Mouse (Mus musculus): ENCODE results near the gene Gm37240.
"Not testable (repeated sequence)": the region's sequence is repeated elsewhere in the genome, so short reads cannot be mapped to it uniquely, and the experiment has no call there.

Gene Gm37240

GRCm38 (mm10) chr3:84883817-84884483 is 1003.4 kb downstream of the Gm37240 start:
- DNase-seq (ENCODE audit: low spot score), result peak; percentile 62

- no peak for DNase-seq (ENCODE audit: low spot score)
These were observed 1011.1 kb downstream of the Gm37240 start for GRCm38 (mm10) chr3:84876211-84876610.

GRCm38 (mm10) chr3:84875306-84875705 is 1012.0 kb downstream of the Gm37240 start:
- DNase-seq (ENCODE audit: low spot score), result no peak

GRCm38 (mm10) chr3:84870126-84870525 is 1017.2 kb downstream of the Gm37240 start:
- DNase-seq (ENCODE audit: low spot score), result no peak

- no peak for DNase-seq (ENCODE audit: low spot score)
These were observed 1019.3 kb downstream of the Gm37240 start for GRCm38 (mm10) chr3:84867991-84868390.

- peak; percentile 12 for DNase-seq (ENCODE audit: low spot score)
These were observed 1019.8 kb downstream of the Gm37240 start for GRCm38 (mm10) chr3:84867434-84867975.

GRCm38 (mm10) chr3:84866866-84867265 is 1020.5 kb downstream of the Gm37240 start:
- DNase-seq (ENCODE audit: low spot score), result peak; percentile 76

GRCm38 (mm10) chr3:84865684-84866083 is 1021.6 kb downstream of the Gm37240 start:
- DNase-seq (ENCODE audit: low spot score), result no peak

- not testable (repeated sequence) for DNase-seq (ENCODE audit: low spot score)
These were observed 1025.5 kb downstream of the Gm37240 start for GRCm38 (mm10) chr3:84861817-84862216.

GRCm38 (mm10) chr3:84860669-84861068 is 1026.6 kb downstream of the Gm37240 start:
- peak; percentile 61 for DNase-seq (ENCODE audit: low spot score)

GRCm38 (mm10) chr3:84854440-84854839 is 1032.9 kb downstream of the Gm37240 start:
- no peak for DNase-seq (ENCODE audit: low spot score)

- DNase-seq (ENCODE audit: low spot score), result peak; percentile 59
These were observed 1034.4 kb downstream of the Gm37240 start for GRCm38 (mm10) chr3:84852877-84853276.

GRCm38 (mm10) chr3:84851801-84852200 is 1035.5 kb downstream of the Gm37240 start:
- no peak for DNase-seq (ENCODE audit: low spot score)

GRCm38 (mm10) chr3:84850418-84850817 is 1036.9 kb downstream of the Gm37240 start:
- DNase-seq (ENCODE audit: low spot score), result peak; percentile 16

GRCm38 (mm10) chr3:84848798-84849197 is 1038.5 kb downstream of the Gm37240 start:
- no peak for DNase-seq (ENCODE audit: low spot score)

GRCm38 (mm10) chr3:84843594-84843993 is 1043.7 kb downstream of the Gm37240 start:
- DNase-seq (ENCODE audit: low spot score), result peak; percentile 30

- DNase-seq (ENCODE audit: low spot score), result no peak
These were observed 1044.5 kb downstream of the Gm37240 start for GRCm38 (mm10) chr3:84842793-84843192.

- no peak for DNase-seq (ENCODE audit: low spot score)
These were observed 1046.0 kb downstream of the Gm37240 start for GRCm38 (mm10) chr3:84841271-84841670.

GRCm38 (mm10) chr3:84839499-84839898 is 1047.8 kb downstream of the Gm37240 start:
- DNase-seq (ENCODE audit: low spot score), result no peak

GRCm38 (mm10) chr3:84837984-84838383 is 1049.3 kb downstream of the Gm37240 start:
- DNase-seq (ENCODE audit: low spot score), result no peak

- DNase-seq (ENCODE audit: low spot score), result no peak
These were observed 1051.3 kb downstream of the Gm37240 start for GRCm38 (mm10) chr3:84836029-84836428.

GRCm38 (mm10) chr3:84829366-84829765 is 1058.0 kb downstream of the Gm37240 start:
- no peak for DNase-seq (ENCODE audit: low spot score)

- no peak for DNase-seq (ENCODE audit: low spot score)
These were observed 1059.7 kb downstream of the Gm37240 start for GRCm38 (mm10) chr3:84827617-84828016.

GRCm38 (mm10) chr3:84826938-84827337 is 1060.4 kb downstream of the Gm37240 start:
- no peak for DNase-seq (ENCODE audit: low spot score)
